Mouse (Mus musculus) limb, embryonic 14.5 days (tissue): ENCODE data around the gene P2rx6. TPM values are rescaled to one million over a fixed set of nuclear protein-coding genes. Genes with fewer than 3 reads are reported as not detected.
A peak's percentile ranks its signal among the peaks of the same experiment; 100 is the strongest.

Experiments
- ATAC-seq: fragments of 200-750 bp; cut with Nextera tagmentation; 2 replicates; pipeline ENCODE4 v1.8.0; 2017; ENCODE audit warnings: low read depth, moderate number of reproducible peaks, moderate TSS enrichment; ENCODE audit not compliant: low FRiP score
- DNase-seq: peaks from one replicate; pipeline ENCODE4 v3.0.0-alpha.2; 2015; ENCODE audit warnings: low spot score
- H3K27ac ChIP-seq: fragments of 300-500 bp; sonication (generic); replicated peaks from 2 replicates; pipeline ENCODE4 v1.5.1; 2014; ENCODE audit warnings: low read depth, mild to moderate bottlenecking, low read length, moderate library complexity, mixed read lengths
- H3K27me3 ChIP-seq: fragments of 300-500 bp; sonication (generic); 2 replicates; pipeline ENCODE4 v1.6.1; 2014; ENCODE audit warnings: low read length, mixed read lengths; ENCODE audit not compliant: control insufficient read depth, insufficient read depth
- H3K36me3 ChIP-seq: fragments of 300-500 bp; sonication (generic); 2 replicates; pipeline ENCODE4 v1.6.1; 2014; ENCODE audit warnings: mild to moderate bottlenecking, low read length, moderate library complexity, mixed read lengths; ENCODE audit not compliant: control insufficient read depth, insufficient read depth
- H3K4me1 ChIP-seq: fragments of 300-500 bp; sonication (generic); 2 replicates; pipeline ENCODE4 v1.6.1; 2014; ENCODE audit warnings: antibody characterized with exemption, low read length, mixed read lengths; ENCODE audit not compliant: control insufficient read depth, insufficient read depth
- H3K4me2 ChIP-seq: fragments of 300-500 bp; sonication (generic); replicated peaks from 2 replicates; pipeline ENCODE4 v1.6.1; 2014; ENCODE audit warnings: low read depth, mild to moderate bottlenecking, low read length, moderate library complexity; ENCODE audit not compliant: severe bottlenecking
- H3K4me3 ChIP-seq: fragments of 300-500 bp; sonication (generic); replicated peaks from 2 replicates; pipeline ENCODE4 v1.5.1; 2014; ENCODE audit warnings: low read length
- H3K9ac ChIP-seq: fragments of 300-500 bp; sonication (generic); 2 replicates; pipeline ENCODE4 v1.6.1; 2014; ENCODE audit warnings: mild to moderate bottlenecking, low read depth, low read length, moderate library complexity; ENCODE audit not compliant: severe bottlenecking
- H3K9me3 ChIP-seq: fragments of 300-500 bp; sonication (generic); 2 replicates; pipeline ENCODE4 v1.6.1; 2016; ENCODE audit warnings: low read length; ENCODE audit not compliant: control insufficient read depth
- POLR2A ChIP-seq: fragments of 200-500 bp; IDR thresholded peaks from 2 replicates; pipeline ENCODE4 v1.8.0; 2012; ENCODE audit warnings: inconsistent platforms, mild to moderate bottlenecking, moderate library complexity, borderline replicate concordance; ENCODE audit not compliant: insufficient read depth, insufficient read length; ENCODE audit errors: extremely low read depth
- WGBS: fragments of 180-500 bp; shearing (Covaris S2); extraction: QIAGEN DNeasy Blood & Tissue Kit; methylation state at CpG from one replicate; pipeline ENCODE4 v1.1.7; 2014; 5-methylcytosine and 5-hydroxymethylcytosine counted together
- polyA plus RNA-seq, 2 experiments: library from polyadenylated mRNA; depleted of rRNA in 1 of 2; stranded (reverse) in 1 of 2; unstranded in 1 of 2; fragments of >200 nt; fragmentation: Nextera tagmentation in 1 of 2; extraction: Ambion mirVana in 1 of 2; gene quantifications; 2 replicates each; pipeline versions ENCODE4 v1.2.1 to v1.2.3; 2012 to 2014

The P2rx6 gene
- polyA plus RNA-seq, 2 experiments: 0.47 to 0.99 TPM

GRCm38 (mm10) chr16:17617922-17618565 lies 56.4 kb downstream of the P2rx6 start:
- no peak overlapping the region for H3K4me3 ChIP-seq
- H3K36me3 ChIP-seq: peaks cover 15% of the 10 kb centered on the region
- no peaks in the 10 kb centered on the region for H3K27me3 ChIP-seq
- H3K9ac ChIP-seq: no peak overlapping the region
- ATAC-seq (no peak), DNase-seq (peak; percentile 72)
- peak overlapping the region; percentile 13; the same call in 1 of the 2 replicates for H3K4me2 ChIP-seq
- H3K9me3 ChIP-seq: no peaks in the 10 kb centered on the region
- no peak overlapping the region for H3K27ac ChIP-seq
- H3K4me1 ChIP-seq: peaks cover 6% of the 10 kb centered on the region; the same call in 1 of the 2 replicates
- no peak for TF ChIP-seq POLR2A
- 20% methylated on average over 13 of the region's 13 CpGs for WGBS

- H3K9me3 ChIP-seq: no peaks in the 10 kb centered on the region
- 0 out of 2 replicates have a peak within 1 kb of the TSS, but pooled peaks have one; percentile 19 for H3K27ac ChIP-seq
- DNase-seq (peak; percentile 88), ATAC-seq (peak; percentile 69)
- TF ChIP-seq POLR2A: no peak
- peaks cover 25% of the 10 kb centered on the region for H3K36me3 ChIP-seq
- peak within 1 kb of the TSS; percentile 80 for H3K4me3 ChIP-seq
- H3K27me3 ChIP-seq: no peaks in the 10 kb centered on the region
- H3K4me2 ChIP-seq: peak within 1 kb of the TSS; percentile 54
- WGBS: 4% methylated on average over 60 of the region's 60 CpGs
- H3K9ac ChIP-seq: peak within 1 kb of the TSS; percentile 79
- peaks cover 6% of the 10 kb centered on the region; the same call in 1 of the 2 replicates for H3K4me1 ChIP-seq
Observed at GRCm38 (mm10) chr16:17619198-17620105, 57.8 kb downstream of the P2rx6 start, which contains the start of gene Smpd4. TSS of gene Smpd4 (plus strand) at chr16:17619354.

GRCm38 (mm10) chr16:17621936-17622335 lies 60.3 kb downstream of the P2rx6 start:
- H3K4me3 ChIP-seq: no peak overlapping the region
- 96% methylated on average over 1 of the region's 1 CpGs for WGBS
- H3K4me2 ChIP-seq: no peak overlapping the region
- no peaks in the 10 kb centered on the region for H3K9me3 ChIP-seq
- DNase-seq (no peak), ATAC-seq (no peak)
- H3K36me3 ChIP-seq: peaks cover 45% of the 10 kb centered on the region
- H3K4me1 ChIP-seq: peaks cover 6% of the 10 kb centered on the region; the same call in 1 of the 2 replicates
- H3K27me3 ChIP-seq: no peaks in the 10 kb centered on the region
- TF ChIP-seq POLR2A: no peak
- no peak overlapping the region for H3K27ac ChIP-seq
- H3K9ac ChIP-seq: no peak overlapping the region

GRCm38 (mm10) chr16:17625488-17626268 lies 64.0 kb downstream of the P2rx6 start:
- H3K36me3 ChIP-seq: peaks cover 82% of the 10 kb centered on the region
- H3K4me3 ChIP-seq: no peak overlapping the region
- DNase-seq (peak; percentile 55), ATAC-seq (peak; percentile 72; the same call in 1 of the 2 replicates)
- no peak for TF ChIP-seq POLR2A
- no peak overlapping the region for H3K4me2 ChIP-seq
- no peaks in the 10 kb centered on the region for H3K27me3 ChIP-seq
- no peaks in the 10 kb centered on the region for H3K9me3 ChIP-seq
- H3K9ac ChIP-seq: no peak overlapping the region
- H3K4me1 ChIP-seq: no peaks in the 10 kb centered on the region
- WGBS: 73% methylated on average over 8 of the region's 8 CpGs
- H3K27ac ChIP-seq: no peak overlapping the region

- no peak overlapping the region for H3K27ac ChIP-seq
- no peak for DNase-seq
- no peak for TF ChIP-seq POLR2A
- WGBS: 98% methylated on average over 5 of the region's 5 CpGs
- no peaks in the 10 kb centered on the region for H3K9me3 ChIP-seq
- ATAC-seq: no peak
- no peak overlapping the region for H3K9ac ChIP-seq
- no peaks in the 10 kb centered on the region for H3K4me1 ChIP-seq
- peaks cover 87% of the 10 kb centered on the region for H3K36me3 ChIP-seq
- no peak overlapping the region for H3K4me2 ChIP-seq
- H3K4me3 ChIP-seq: no peak overlapping the region
- no peaks in the 10 kb centered on the region for H3K27me3 ChIP-seq
Observed at GRCm38 (mm10) chr16:17626269-17626555, 64.5 kb downstream of the P2rx6 start.

Other genes starting within 250 kb of the P2rx6 start
- gene Serpind1, start 230.5 kb upstream of the P2rx6 start, polyA plus RNA-seq (2012; rRNA removed): 0.43 and 0.51 TPM in 2 replicates
- gene Serpind1, start 230.5 kb upstream of the P2rx6 start, polyA plus RNA-seq (2014; fragmentation: Nextera tagmentation; extraction: Ambion mirVana): 0.44 and 0.77 TPM in 2 replicates
- 9.0 and 9.7 TPM in 2 replicates for gene Snap29, start 155.9 kb upstream of the P2rx6 start, polyA plus RNA-seq (2012; rRNA removed)
- 6.6 and 7.8 TPM in 2 replicates for gene Snap29, start 155.9 kb upstream of the P2rx6 start, polyA plus RNA-seq (2014; fragmentation: Nextera tagmentation; extraction: Ambion mirVana)
- 62.3 and 74.3 TPM in 2 replicates for gene Pi4ka, start 155.6 kb upstream of the P2rx6 start, polyA plus RNA-seq (2012; rRNA removed)
- gene Pi4ka, start 155.6 kb upstream of the P2rx6 start, polyA plus RNA-seq (2014; fragmentation: Nextera tagmentation; extraction: Ambion mirVana): 36.5 and 37.5 TPM in 2 replicates
- 36.6 and 65.3 TPM in 2 replicates for gene Crkl, start 109.9 kb upstream of the P2rx6 start, polyA plus RNA-seq (2012; rRNA removed)
- 62.9 and 70.7 TPM in 2 replicates for gene Crkl, start 109.9 kb upstream of the P2rx6 start, polyA plus RNA-seq (2014; fragmentation: Nextera tagmentation; extraction: Ambion mirVana)
- gene Aifm3, start 72.3 kb upstream of the P2rx6 start, polyA plus RNA-seq (2012; rRNA removed): 0.85 and 1.3 TPM in 2 replicates
- gene Aifm3, start 72.3 kb upstream of the P2rx6 start, polyA plus RNA-seq (2014; fragmentation: Nextera tagmentation; extraction: Ambion mirVana): 0.48 and 0.55 TPM in 2 replicates
- 246 and 336 TPM in 2 replicates for gene Lztr1, start 53.2 kb upstream of the P2rx6 start, polyA plus RNA-seq (2012; rRNA removed)
- 82.6 and 87.6 TPM in 2 replicates for gene Lztr1, start 53.2 kb upstream of the P2rx6 start, polyA plus RNA-seq (2014; fragmentation: Nextera tagmentation; extraction: Ambion mirVana)
- 91.9 and 104 TPM in 2 replicates for gene Thap7, start 30.7 kb upstream of the P2rx6 start, polyA plus RNA-seq (2012; rRNA removed)
- 60.0 and 63.2 TPM in 2 replicates for gene Thap7, start 30.7 kb upstream of the P2rx6 start, polyA plus RNA-seq (2014; fragmentation: Nextera tagmentation; extraction: Ambion mirVana)
- gene Lrrc74b, start 638 bp upstream of the P2rx6 start, polyA plus RNA-seq (2012; rRNA removed): 0.08 and 0.23 TPM in 2 replicates
- 0.29 TPM in 1 of 2 replicates, not detected in the other for gene Lrrc74b, start 638 bp upstream of the P2rx6 start, polyA plus RNA-seq (2014; fragmentation: Nextera tagmentation; extraction: Ambion mirVana)
- gene Slc7a4, start 21.3 kb downstream of the P2rx6 start, polyA plus RNA-seq (2012; rRNA removed): 7.7 and 14.2 TPM in 2 replicates
- 8.0 and 8.2 TPM in 2 replicates for gene Slc7a4, start 21.3 kb downstream of the P2rx6 start, polyA plus RNA-seq (2014; fragmentation: Nextera tagmentation; extraction: Ambion mirVana)
- 120 and 163 TPM in 2 replicates for gene Smpd4, start 57.5 kb downstream of the P2rx6 start, polyA plus RNA-seq (2012; rRNA removed)
- 32.5 and 38.7 TPM in 2 replicates for gene Smpd4, start 57.5 kb downstream of the P2rx6 start, polyA plus RNA-seq (2014; fragmentation: Nextera tagmentation; extraction: Ambion mirVana)
- 7.9 and 8.9 TPM in 2 replicates for gene Ccdc74a, start 84.6 kb downstream of the P2rx6 start, polyA plus RNA-seq (2012; rRNA removed)
- 6.5 and 7.0 TPM in 2 replicates for gene Ccdc74a, start 84.6 kb downstream of the P2rx6 start, polyA plus RNA-seq (2014; fragmentation: Nextera tagmentation; extraction: Ambion mirVana)
- gene Med15, start 171.0 kb downstream of the P2rx6 start, polyA plus RNA-seq (2012; rRNA removed): 84.6 and 121 TPM in 2 replicates
- gene Med15, start 171.0 kb downstream of the P2rx6 start, polyA plus RNA-seq (2014; fragmentation: Nextera tagmentation; extraction: Ambion mirVana): 41.6 and 44.0 TPM in 2 replicates
- gene Klhl22, start 197.7 kb downstream of the P2rx6 start, polyA plus RNA-seq (2012; rRNA removed): 124 and 176 TPM in 2 replicates
- 87.2 and 101 TPM in 2 replicates for gene Klhl22, start 197.7 kb downstream of the P2rx6 start, polyA plus RNA-seq (2014; fragmentation: Nextera tagmentation; extraction: Ambion mirVana)
- gene Scarf2, start 235.4 kb downstream of the P2rx6 start, polyA plus RNA-seq (2012; rRNA removed): 232 and 360 TPM in 2 replicates
- gene Scarf2, start 235.4 kb downstream of the P2rx6 start, polyA plus RNA-seq (2014; fragmentation: Nextera tagmentation; extraction: Ambion mirVana): 51.3 and 64.9 TPM in 2 replicates